Mouse (Mus musculus): Measurements from ENCODE around the gene Fam102a.

DNA sequence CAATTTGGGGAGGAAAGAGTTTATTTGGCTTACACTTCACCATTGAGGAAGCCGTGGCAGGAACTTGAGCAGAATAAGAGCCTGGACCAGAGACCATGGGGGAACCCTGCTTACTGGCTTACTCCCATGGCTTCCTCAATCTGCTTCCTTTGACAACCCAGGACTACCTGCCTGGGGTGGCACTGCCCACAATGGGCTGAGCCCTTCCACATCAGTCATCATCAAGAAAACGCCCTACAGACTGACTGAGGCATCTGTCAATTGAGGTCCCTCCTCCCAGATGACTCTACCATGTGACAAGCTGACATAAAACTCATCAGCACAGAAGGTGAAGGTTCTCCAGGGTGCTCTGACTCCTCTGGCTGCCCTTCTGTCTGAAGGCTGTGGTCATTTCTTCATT lies 4.7 kb upstream of the Fam102a start:
- TF ChIP-seq TAL1 (conservative IDR thresholded peaks at IDR 0.05; ENCODE audit: low read depth, low read length) (no peak), CTCF (IDR thresholded peaks at IDR 0.05; ENCODE audit: low read depth, low read length) (no peak)

Data from G1E (cell line).